Mouse (Mus musculus) hindbrain, embryonic 15.5 days (tissue): ENCODE data around the gene Fer1l4. TPM values are rescaled to one million over a fixed set of nuclear protein-coding genes. Genes with fewer than 3 reads are reported as not detected.

Source experiments
- ATAC-seq: fragments of 200-750 bp; cut with Nextera tagmentation; 2 replicates; pipeline ENCODE4 v1.8.0; 2017; ENCODE audit warnings: low read depth, moderate number of reproducible peaks, moderate TSS enrichment; ENCODE audit not compliant: low FRiP score
- H3K27ac ChIP-seq: fragments of 300-500 bp; sonication (generic); replicated peaks from 2 replicates; pipeline ENCODE4 v1.5.1; 2015; ENCODE audit warnings: mild to moderate bottlenecking, inconsistent platforms
- H3K27me3 ChIP-seq: fragments of 300-500 bp; sonication (generic); 2 replicates; pipeline ENCODE4 v1.6.1; 2015; ENCODE audit warnings: control low read depth, inconsistent platforms
- H3K36me3 ChIP-seq: fragments of 300-500 bp; sonication (generic); 2 replicates; pipeline ENCODE4 v1.6.1; 2015; ENCODE audit warnings: control low read depth, inconsistent platforms
- H3K4me1 ChIP-seq: fragments of 300-500 bp; sonication (generic); replicated peaks from 2 replicates; pipeline ENCODE4 v1.6.1; 2015; ENCODE audit warnings: control low read depth, inconsistent platforms
- H3K4me2 ChIP-seq: fragments of 300-500 bp; sonication (generic); 2 replicates; pipeline ENCODE4 v1.6.1; 2015; ENCODE audit warnings: moderate library complexity, mild to moderate bottlenecking, inconsistent platforms
- H3K4me3 ChIP-seq: fragments of 300-500 bp; sonication (generic); 2 replicates; pipeline ENCODE4 v1.5.1; 2015; ENCODE audit warnings: mild to moderate bottlenecking, inconsistent platforms
- H3K9ac ChIP-seq: fragments of 300-500 bp; sonication (generic); 2 replicates; pipeline ENCODE4 v1.6.1; 2015; ENCODE audit warnings: inconsistent platforms
- H3K9me3 ChIP-seq: fragments of 300-500 bp; sonication (generic); 2 replicates; pipeline ENCODE4 v1.6.1; 2016; ENCODE audit warnings: control low read depth, inconsistent platforms
- WGBS: fragments of 180-500 bp; shearing (Covaris S2); methylation state at CpG from one replicate; pipeline ENCODE4 v1.1.7; 2015; 5-methylcytosine and 5-hydroxymethylcytosine counted together
- polyA plus RNA-seq: library from polyadenylated mRNA; unstranded; fragments of >200 nt; fragmentation: Nextera tagmentation; extraction: Ambion mirVana; gene quantifications from 2 replicates; pipeline ENCODE4 v1.2.1, GENCODE M21; 2015

Gene Fer1l4
- not detected in 2 replicates for polyA plus RNA-seq

DNA sequence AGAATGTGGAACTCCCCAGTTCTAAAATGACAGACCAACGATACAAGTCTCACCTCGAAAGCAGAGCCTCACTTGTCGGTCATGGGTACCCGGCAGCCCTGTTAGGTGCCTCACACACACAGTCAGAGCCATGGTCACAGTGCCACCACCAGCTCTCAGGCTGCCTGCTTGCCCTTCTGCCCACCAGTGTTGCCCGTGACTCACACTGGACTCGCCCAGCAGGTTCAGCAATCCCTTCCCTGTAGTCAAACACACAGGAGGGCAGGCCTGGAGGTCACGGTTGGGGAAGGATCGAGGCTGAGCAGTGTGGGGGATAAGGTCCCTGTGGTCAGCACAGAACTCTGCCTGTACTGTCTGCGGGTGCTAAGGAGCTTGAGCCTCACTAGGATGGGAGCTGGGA is at the start of gene Fer1l4:
Fer1l4 (minus strand) TSS at position 132 of the 400 bp plus-strand sequence.
- Histone ChIP-seq H3K4me3 (no peak within 1 kb of the TSS), H3K27ac (no peak within 1 kb of the TSS), H3K27me3 (0 out of 2 replicates have a peak, but pooled peaks cover under 1% of the 10 kb centered on the region), H3K36me3 (no peaks in the 10 kb centered on the region), H3K9ac (no peak within 1 kb of the TSS), H3K4me2 (no peak within 1 kb of the TSS), H3K4me1 (0 out of 2 replicates have a peak, but pooled peaks cover 3% of the 10 kb centered on the region), H3K9me3 (no peaks in the 10 kb centered on the region)
- WGBS: 88% methylated on average over 9 of the region's 9 CpGs
- no peak for ATAC-seq

DNA sequence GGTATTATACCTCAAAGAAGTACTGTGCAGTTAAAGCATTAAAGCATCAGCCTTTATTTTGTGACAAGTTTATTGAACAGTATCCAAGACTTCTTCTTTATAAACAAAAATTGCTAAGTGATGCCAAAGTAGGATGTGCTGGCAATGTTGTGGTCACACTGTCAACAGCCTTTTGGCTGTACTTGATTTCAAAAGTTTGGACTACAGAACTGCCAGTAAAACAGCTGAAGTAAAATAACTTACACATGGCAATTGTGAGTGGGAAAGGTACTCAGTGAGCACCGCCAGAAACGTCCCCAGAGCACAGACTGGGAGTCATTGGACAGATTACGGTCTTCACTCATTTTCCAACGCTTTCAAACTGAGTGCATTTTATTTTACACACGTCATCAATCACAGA is 39.2 kb upstream of the Fer1l4 start:
- no peak overlapping the region for H3K4me2 ChIP-seq
- H3K27ac ChIP-seq: no peak overlapping the region
- H3K9ac ChIP-seq: no peak overlapping the region
- WGBS: 76% methylated on average over 5 of the region's 5 CpGs
- peaks cover 24% of the 10 kb centered on the region for H3K36me3 ChIP-seq
- no peak overlapping the region for H3K4me3 ChIP-seq
- H3K27me3 ChIP-seq: no peaks in the 10 kb centered on the region
- H3K4me1 ChIP-seq: peaks cover 7% of the 10 kb centered on the region; the same call in 1 of the 2 replicates
- no peaks in the 10 kb centered on the region for H3K9me3 ChIP-seq
- ATAC-seq: no peak

DNA sequence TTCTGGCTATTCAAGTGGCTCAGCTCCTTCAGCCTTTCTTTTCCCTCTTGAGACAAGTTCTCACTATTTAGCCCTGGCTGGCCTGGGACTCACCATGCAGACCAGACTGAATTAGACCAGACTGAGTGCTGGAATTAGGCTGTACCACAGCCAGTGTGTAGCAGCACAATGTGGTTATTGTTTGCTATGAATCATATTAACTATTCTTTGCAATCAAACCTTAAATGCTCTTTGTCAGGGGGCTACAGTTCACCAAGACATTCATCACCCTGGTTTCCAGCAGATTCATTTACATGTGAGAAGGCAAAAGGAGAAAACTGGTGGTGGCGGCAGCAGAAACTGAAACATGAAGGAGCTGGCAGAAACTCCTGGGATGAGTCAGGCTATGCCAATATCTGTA is 37.1 kb upstream of the Fer1l4 start:
- H3K9ac ChIP-seq: no peak overlapping the region
- 0 out of 2 replicates have a peak overlapping the region, but pooled peaks have one; percentile 15 for H3K27ac ChIP-seq
- H3K4me3 ChIP-seq: no peak overlapping the region
- H3K9me3 ChIP-seq: no peaks in the 10 kb centered on the region
- H3K36me3 ChIP-seq: peaks cover 3% of the 10 kb centered on the region; the same call in 1 of the 2 replicates
- 37% methylated on average over 1 of the region's 1 CpGs for whole genome bisulfite sequencing
- peak; percentile 65 for ATAC-seq
- H3K27me3 ChIP-seq: no peaks in the 10 kb centered on the region
- no peak overlapping the region for H3K4me2 ChIP-seq
- peaks cover 7% of the 10 kb centered on the region; the same call in 1 of the 2 replicates for H3K4me1 ChIP-seq

DNA sequence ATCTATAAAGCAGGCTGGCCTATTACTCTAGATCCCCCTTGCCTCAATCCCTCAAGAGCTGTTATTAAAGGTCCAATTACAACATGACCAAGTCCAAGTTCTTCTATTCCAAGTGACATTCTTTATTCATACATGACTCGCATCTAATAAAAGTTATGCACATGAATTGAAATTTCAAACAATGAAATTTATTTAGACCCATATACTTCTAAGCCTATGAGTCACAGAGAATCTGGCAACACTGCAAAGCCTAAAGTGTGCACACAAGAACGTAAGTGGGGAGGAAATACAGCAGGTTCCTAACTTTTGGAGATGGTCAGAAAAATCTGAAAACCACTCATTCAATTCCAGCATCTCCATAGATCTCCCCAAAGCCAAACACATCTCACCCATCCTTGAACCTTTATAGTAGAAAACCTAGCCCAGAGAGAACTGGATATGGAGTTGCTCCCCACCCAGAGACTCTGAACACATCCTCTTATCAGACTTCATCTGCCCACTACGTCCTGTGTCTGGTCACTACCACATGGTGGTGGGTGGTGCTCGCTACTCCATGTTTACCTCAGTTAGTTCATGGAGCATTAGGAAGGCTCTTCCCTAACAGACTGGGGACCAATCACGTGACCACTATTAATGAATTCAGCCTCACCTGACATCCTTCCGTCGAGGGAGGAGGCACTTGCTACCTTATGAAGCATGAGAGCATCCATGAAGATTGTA is 34.8 kb upstream of the Fer1l4 start:
- ATAC-seq: no peak
- WGBS: 92% methylated on average over 7 of the region's 7 CpGs
- H3K9ac ChIP-seq: no peak overlapping the region

DNA sequence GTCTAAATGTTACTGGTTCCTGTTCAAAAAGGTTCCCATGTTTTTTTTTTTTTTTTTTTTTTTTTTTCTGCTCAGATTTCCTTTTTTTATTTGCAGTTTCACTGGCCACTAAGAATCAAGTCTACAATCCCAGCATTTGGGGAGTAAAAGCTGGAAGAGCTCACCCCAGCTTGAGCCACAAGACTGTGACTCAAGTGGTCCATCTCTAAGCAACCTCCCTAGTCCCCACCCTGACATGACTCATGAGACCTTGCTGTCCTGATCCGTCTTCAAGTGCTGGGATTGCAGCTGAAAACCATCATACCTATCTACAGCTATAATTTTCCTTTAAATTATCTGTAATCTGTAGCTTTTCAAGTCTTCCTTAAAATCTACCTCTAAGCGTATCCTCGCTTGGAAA is 31.8 kb upstream of the Fer1l4 start:
- H3K4me1 ChIP-seq: no peaks in the 10 kb centered on the region; the same call in 1 of the 2 replicates
- H3K27ac ChIP-seq: no peak overlapping the region
- no peaks in the 10 kb centered on the region for H3K9me3 ChIP-seq
- H3K9ac ChIP-seq: no peak overlapping the region
- H3K4me2 ChIP-seq: no peak overlapping the region
- no peaks in the 10 kb centered on the region for H3K36me3 ChIP-seq
- 84% methylated on average over 3 of the region's 3 CpGs for WGBS
- H3K27me3 ChIP-seq: no peaks in the 10 kb centered on the region
- ATAC-seq: no peak
- H3K4me3 ChIP-seq: no peak overlapping the region

More for the DNA sequence above, 34.8 kb upstream of the Fer1l4 start:
- Histone ChIP-seq H3K4me3 (no peak overlapping the region), H3K9me3 (no peaks in the 10 kb centered on the region), H3K4me2 (no peak overlapping the region), H3K27ac (no peak overlapping the region), H3K36me3 (no peaks in the 10 kb centered on the region), H3K4me1 (peaks cover 7% of the 10 kb centered on the region; the same call in 1 of the 2 replicates), H3K27me3 (no peaks in the 10 kb centered on the region)

- peaks cover 36% of the 10 kb centered on the region for H3K36me3 ChIP-seq
- no peak overlapping the region for H3K9ac ChIP-seq
- H3K4me1 ChIP-seq: no peaks in the 10 kb centered on the region; the same call in 1 of the 2 replicates
- no peak for ATAC-seq
- 85% methylated on average over 7 of the region's 7 CpGs for WGBS
- H3K27me3 ChIP-seq: no peaks in the 10 kb centered on the region
- H3K9me3 ChIP-seq: no peaks in the 10 kb centered on the region
- H3K4me3 ChIP-seq: no peak overlapping the region
- no peak overlapping the region for H3K4me2 ChIP-seq
- H3K27ac ChIP-seq: no peak overlapping the region
These were observed 27.6 kb upstream of the Fer1l4 start for GRCm38 (mm10) chr2:156080391-156080790.

GRCm38 (mm10) chr2:156079674-156080073 is 26.9 kb upstream of the Fer1l4 start:
- Histone ChIP-seq H3K27me3 (no peaks in the 10 kb centered on the region), H3K4me2 (no peak overlapping the region), H3K4me3 (no peak overlapping the region), H3K9me3 (no peaks in the 10 kb centered on the region), H3K36me3 (peaks cover 43% of the 10 kb centered on the region), H3K9ac (no peak overlapping the region), H3K4me1 (no peaks in the 10 kb centered on the region; the same call in 1 of the 2 replicates), H3K27ac (no peak overlapping the region)
- ATAC-seq: peak; percentile 52; the same call in 1 of the 2 replicates
- 43% methylated on average over 4 of the region's 4 CpGs for WGBS

GRCm38 (mm10) chr2:156079183-156079560 is 26.4 kb upstream of the Fer1l4 start:
- ATAC-seq: 0 out of 2 replicates have a peak, but pooled peaks have one; percentile 9
- no peaks in the 10 kb centered on the region for H3K27me3 ChIP-seq
- H3K4me3 ChIP-seq: no peak overlapping the region
- H3K27ac ChIP-seq: no peak overlapping the region
- H3K9me3 ChIP-seq: no peaks in the 10 kb centered on the region
- 92% methylated on average over 8 of the region's 8 CpGs for WGBS
- H3K4me2 ChIP-seq: no peak overlapping the region
- H3K4me1 ChIP-seq: no peaks in the 10 kb centered on the region; the same call in 1 of the 2 replicates
- peaks cover 48% of the 10 kb centered on the region for H3K36me3 ChIP-seq
- H3K9ac ChIP-seq: no peak overlapping the region

DNA sequence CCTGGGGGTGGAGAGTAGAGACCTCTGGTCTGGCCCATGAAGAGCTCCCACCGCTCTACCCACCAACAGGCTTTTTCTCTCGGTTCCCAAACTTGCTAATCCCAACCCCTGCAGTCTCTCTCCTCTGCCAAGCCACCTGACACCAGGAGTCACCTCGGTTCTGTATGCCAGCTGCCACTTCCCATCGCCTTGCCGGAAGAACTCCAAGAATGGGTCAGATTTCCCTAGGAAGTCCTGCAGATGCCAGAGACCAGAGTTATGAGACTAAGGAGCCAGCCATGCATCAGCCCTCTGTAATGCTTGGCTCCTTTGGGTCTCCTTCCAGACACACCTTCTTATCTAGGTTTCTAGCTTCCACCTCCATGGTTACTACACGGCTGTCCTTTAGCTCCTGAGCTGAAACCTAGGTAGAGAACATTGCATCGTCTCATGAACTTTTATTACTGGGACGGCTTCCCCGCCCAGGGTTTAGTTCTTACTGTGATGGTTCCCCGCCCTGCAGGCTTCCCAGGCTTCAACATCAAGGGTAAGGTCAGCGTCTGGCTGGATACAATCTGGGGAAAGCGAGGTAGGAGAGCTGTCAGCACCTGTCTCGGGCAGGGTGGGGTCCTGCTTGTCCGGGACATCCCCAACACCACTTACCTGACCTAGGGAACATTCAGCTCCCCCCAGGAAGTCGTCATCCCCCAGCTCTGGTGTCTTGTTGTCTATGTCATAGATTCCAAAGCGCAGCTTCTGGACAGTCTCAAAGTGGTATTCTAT is 25.9 kb upstream of the Fer1l4 start:
- Histone ChIP-seq H3K4me1 (no peaks in the 10 kb centered on the region; the same call in 1 of the 2 replicates), H3K4me3 (no peak overlapping the region), H3K27me3 (no peaks in the 10 kb centered on the region), H3K4me2 (no peak overlapping the region), H3K9me3 (no peaks in the 10 kb centered on the region), H3K9ac (no peak overlapping the region), H3K36me3 (peaks cover 54% of the 10 kb centered on the region), H3K27ac (no peak overlapping the region)
- 94% methylated on average over 16 of the region's 16 CpGs for WGBS
- ATAC-seq: no peak

DNA sequence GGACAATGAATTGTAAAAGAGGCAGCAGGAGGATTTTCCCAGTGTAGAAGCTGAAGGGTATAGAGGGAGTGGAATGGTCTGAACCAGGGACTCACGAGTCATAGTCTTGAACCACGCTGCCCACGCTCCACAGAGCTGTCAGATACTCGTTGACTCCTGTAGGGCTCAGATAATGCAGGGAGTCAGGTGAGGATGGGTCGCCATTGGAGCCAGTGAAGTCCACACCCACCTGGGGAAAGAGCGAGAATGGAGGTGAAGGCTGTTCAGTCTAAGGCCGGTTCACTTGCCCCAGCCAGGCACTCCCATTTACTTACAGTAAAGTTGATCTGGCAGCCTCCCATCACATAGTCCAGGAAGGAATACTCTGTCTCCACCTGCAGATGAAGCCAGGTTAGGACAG is 24.7 kb upstream of the Fer1l4 start:
- Histone ChIP-seq H3K4me2 (no peak overlapping the region), H3K9ac (no peak overlapping the region), H3K4me1 (no peaks in the 10 kb centered on the region), H3K36me3 (peaks cover 65% of the 10 kb centered on the region), H3K27me3 (no peaks in the 10 kb centered on the region), H3K9me3 (no peaks in the 10 kb centered on the region), H3K27ac (no peak overlapping the region), H3K4me3 (no peak overlapping the region)
- WGBS: 91% methylated on average over 7 of the region's 7 CpGs
- no peak for ATAC-seq

DNA sequence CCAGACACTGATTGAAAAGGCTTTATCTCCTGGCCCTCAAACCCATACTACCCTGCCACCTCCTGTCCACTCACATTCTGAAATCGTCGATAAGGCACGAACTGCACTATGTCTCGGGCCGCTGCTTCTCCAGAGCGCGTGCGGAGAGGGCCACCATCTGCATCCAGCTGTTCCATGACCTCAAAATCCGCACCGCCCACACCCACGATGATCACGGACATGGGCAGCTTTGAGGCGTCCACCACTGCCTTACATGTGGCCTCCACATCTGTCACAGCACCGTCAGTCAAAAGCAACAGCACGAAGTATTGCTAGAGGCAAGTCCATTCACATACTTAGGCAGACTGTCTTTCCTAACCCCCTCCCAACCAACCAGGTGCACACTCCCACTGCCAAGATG is 21.0 kb upstream of the Fer1l4 start:
- 94% methylated on average over 15 of the region's 15 CpGs for WGBS
- Histone ChIP-seq H3K4me2 (no peak overlapping the region), H3K27ac (no peak overlapping the region), H3K27me3 (no peaks in the 10 kb centered on the region), H3K4me3 (no peak overlapping the region), H3K9ac (no peak overlapping the region), H3K36me3 (peaks cover 97% of the 10 kb centered on the region), H3K4me1 (no peaks in the 10 kb centered on the region), H3K9me3 (no peaks in the 10 kb centered on the region)
- no peak for ATAC-seq

DNA sequence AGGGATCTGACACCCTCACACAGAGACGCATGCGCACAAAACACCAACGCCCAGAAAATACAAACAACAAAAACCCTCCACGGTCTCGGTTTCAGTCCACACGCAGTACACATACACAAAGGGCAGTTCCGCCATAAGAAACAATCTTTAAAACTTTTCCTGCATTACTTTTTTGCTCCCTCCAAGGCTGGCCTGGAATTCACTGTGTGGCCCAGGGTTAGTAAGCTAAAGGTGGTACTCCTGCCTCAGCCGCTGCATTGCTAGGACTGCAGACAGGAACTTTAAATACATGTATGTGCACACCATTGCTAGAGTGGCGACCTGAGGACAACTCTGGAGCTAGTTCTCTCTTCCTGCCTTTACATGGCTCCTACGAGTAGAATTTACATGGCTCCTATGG is 18.5 kb upstream of the Fer1l4 start:
- 96% methylated on average over 10 of the region's 10 CpGs for WGBS
- peaks cover 78% of the 10 kb centered on the region for H3K36me3 ChIP-seq
- no peak overlapping the region for H3K4me2 ChIP-seq
- ATAC-seq: no peak
- no peak overlapping the region for H3K27ac ChIP-seq
- no peak overlapping the region for H3K4me3 ChIP-seq
- no peaks in the 10 kb centered on the region for H3K27me3 ChIP-seq
- no peak overlapping the region for H3K9ac ChIP-seq
- no peaks in the 10 kb centered on the region for H3K9me3 ChIP-seq
- peaks cover 7% of the 10 kb centered on the region for H3K4me1 ChIP-seq
